Mouse (Mus musculus) liver, adult 2 months (tissue): ENCODE results near the gene Fbn1. TPM values are rescaled to one million over a fixed set of nuclear protein-coding genes. Genes with fewer than 3 reads are reported as not detected.

Experiments
- DNase-seq: peaks from one replicate; pipeline ENCODE4 v3.0.0-alpha.2; 2011; ENCODE audit warnings: low read depth, low spot score; ENCODE audit errors: extremely low read depth
- H3K27ac ChIP-seq: fragments of 200-500 bp; replicated peaks from 2 replicates; pipeline ENCODE4 v1.5.1; 2012; ENCODE audit warnings: low read depth, mild to moderate bottlenecking, control low read depth, inconsistent platforms, low read length; ENCODE audit not compliant: insufficient read depth
- H3K27me3 ChIP-seq: fragments of 200-500 bp; 2 replicates; pipeline ENCODE4 v1.6.1; 2012; ENCODE audit warnings: mild to moderate bottlenecking, moderate library complexity, low read length, inconsistent platforms; ENCODE audit not compliant: control insufficient read depth, insufficient read depth
- H3K36me3 ChIP-seq: fragments of 200-500 bp; 2 replicates; pipeline ENCODE4 v1.6.1; 2012; ENCODE audit warnings: low read length, inconsistent platforms; ENCODE audit not compliant: control insufficient read depth, insufficient read depth
- H3K4me1 ChIP-seq: fragments of 200-500 bp; 2 replicates; pipeline ENCODE4 v1.6.1; 2011; ENCODE audit warnings: low read length; ENCODE audit not compliant: control insufficient read depth, insufficient read depth
- H3K4me3 ChIP-seq: fragments of 200-500 bp; 2 replicates; pipeline ENCODE4 v1.5.1; 2011; ENCODE audit warnings: low read depth, mild to moderate bottlenecking, control low read depth, low read length, moderate library complexity; ENCODE audit not compliant: insufficient read depth
- H3K79me2 ChIP-seq: fragments of 200-500 bp; 2 replicates; pipeline ENCODE4 v1.6.1; 2012; ENCODE audit warnings: inconsistent platforms, mild to moderate bottlenecking, low read length, moderate library complexity; ENCODE audit not compliant: control insufficient read depth, insufficient read depth
- H3K9ac ChIP-seq: fragments of 200-500 bp; 2 replicates; pipeline ENCODE4 v1.6.1; 2012; ENCODE audit warnings: low read depth, mild to moderate bottlenecking, control low read depth, inconsistent platforms, low read length
- CTCF ChIP-seq: fragments of 200-500 bp; IDR thresholded peaks from 2 replicates; pipeline ENCODE4 v1.5.1; 2011; ENCODE audit warnings: low read depth, low read length, control low read depth
- POLR2A ChIP-seq: fragments of 200-500 bp; IDR thresholded peaks from 2 replicates; pipeline ENCODE4 v1.6.1; 2011; ENCODE audit warnings: low read length, control low read depth; ENCODE audit not compliant: insufficient read depth; ENCODE audit errors: extremely low read depth
- WGBS: fragments of 180-500 bp; shearing (Covaris S2); methylation state at CpG from one replicate; pipeline ENCODE4 v1.1.7; 2018; 5-methylcytosine and 5-hydroxymethylcytosine counted together
- polyA plus RNA-seq: library from polyadenylated mRNA; depleted of rRNA; stranded (reverse); fragments of >200 nt; gene quantifications from 2 replicates; pipeline ENCODE4 v1.2.3, GENCODE M21; 2012; rRNA removed
- total RNA-seq: library from RNA; depleted of rRNA; stranded (reverse); fragments of >200 nt; gene quantifications from 2 replicates; pipeline ENCODE4 v1.2.3, GENCODE M21; 2014; rRNA removed

The Fbn1 gene
- total RNA-seq (2.6 and 3.6 TPM in 2 replicates), polyA plus RNA-seq (0.56 and 0.84 TPM in 2 replicates)

GRCm38 (mm10) chr2:125507893-125508292 lies at the start of gene Fbn1:
Gene Fbn1 (minus strand): TSS chr2:125507993.
- Histone ChIP-seq H3K79me2 (no peaks in the 10 kb centered on the region), H3K27ac (no peak within 1 kb of the TSS), H3K27me3 (peaks cover 5% of the 10 kb centered on the region; the same call in 1 of the 2 replicates), H3K36me3 (no peaks in the 10 kb centered on the region), H3K9ac (no peak within 1 kb of the TSS), H3K4me3 (no peak within 1 kb of the TSS; the same call in 1 of the 2 replicates), H3K4me1 (no peaks in the 10 kb centered on the region)
- TF ChIP-seq CTCF (no peak), POLR2A (no peak)
- DNase-seq = no peak
- WGBS = 84% methylated on average over 4 of the region's 4 CpGs

GRCm38 (mm10) chr2:125555830-125556229 lies 48.0 kb upstream of the Fbn1 start:
- TF ChIP-seq CTCF (no peak), POLR2A (no peak)
- no peaks in the 10 kb centered on the region for H3K27me3 ChIP-seq
- no peaks in the 10 kb centered on the region for H3K4me1 ChIP-seq
- 77% methylated on average over 6 of the region's 6 CpGs for WGBS
- H3K9ac ChIP-seq = no peak overlapping the region
- no peak for DNase-seq
- H3K27ac ChIP-seq = no peak overlapping the region
- no peaks in the 10 kb centered on the region for H3K79me2 ChIP-seq
- H3K36me3 ChIP-seq = no peaks in the 10 kb centered on the region
- H3K4me3 ChIP-seq = no peak overlapping the region

GRCm38 (mm10) chr2:125548806-125549578 lies 41.2 kb upstream of the Fbn1 start:
- no peak overlapping the region for H3K4me3 ChIP-seq
- H3K79me2 ChIP-seq = no peaks in the 10 kb centered on the region
- H3K9ac ChIP-seq = no peak overlapping the region
- H3K36me3 ChIP-seq = no peaks in the 10 kb centered on the region
- WGBS = 53% methylated on average over 1 of the region's 1 CpGs
- no peaks in the 10 kb centered on the region for H3K4me1 ChIP-seq
- DNase-seq = no peak
- TF ChIP-seq POLR2A = no peak
- no peak for TF ChIP-seq CTCF
- H3K27me3 ChIP-seq = no peaks in the 10 kb centered on the region
- no peak overlapping the region for H3K27ac ChIP-seq

GRCm38 (mm10) chr2:125544986-125545385 lies 37.2 kb upstream of the Fbn1 start:
- Histone ChIP-seq H3K36me3 (no peaks in the 10 kb centered on the region), H3K4me3 (no peak overlapping the region), H3K27ac (no peak overlapping the region), H3K9ac (no peak overlapping the region), H3K79me2 (no peaks in the 10 kb centered on the region), H3K4me1 (no peaks in the 10 kb centered on the region), H3K27me3 (no peaks in the 10 kb centered on the region)
- TF ChIP-seq POLR2A = no peak
- no peak for TF ChIP-seq CTCF
- 88% methylated on average over 3 of the region's 3 CpGs for WGBS
- DNase-seq = no peak

- TF ChIP-seq POLR2A (no peak), CTCF (no peak)
- H3K27me3 ChIP-seq = no peaks in the 10 kb centered on the region
- no peaks in the 10 kb centered on the region for H3K4me1 ChIP-seq
- H3K36me3 ChIP-seq = no peaks in the 10 kb centered on the region
- no peak overlapping the region for H3K4me3 ChIP-seq
- no peak overlapping the region for H3K9ac ChIP-seq
- no peak overlapping the region for H3K27ac ChIP-seq
- no peak for DNase-seq
- WGBS = 66% methylated on average over 1 of the region's 1 CpGs
- no peaks in the 10 kb centered on the region for H3K79me2 ChIP-seq
These were observed 35.9 kb upstream of the Fbn1 start for GRCm38 (mm10) chr2:125543646-125544045.

- TF ChIP-seq CTCF (no peak), POLR2A (no peak)
- no peak overlapping the region for H3K4me3 ChIP-seq
- no peaks in the 10 kb centered on the region for H3K36me3 ChIP-seq
- no peak for DNase-seq
- H3K4me1 ChIP-seq = no peaks in the 10 kb centered on the region
- WGBS = 56% methylated on average over 7 of the region's 7 CpGs
- no peak overlapping the region for H3K9ac ChIP-seq
- no peak overlapping the region for H3K27ac ChIP-seq
- H3K79me2 ChIP-seq = no peaks in the 10 kb centered on the region
- no peaks in the 10 kb centered on the region for H3K27me3 ChIP-seq
These were observed 33.7 kb upstream of the Fbn1 start for GRCm38 (mm10) chr2:125541451-125541850.
